Mouse (Mus musculus): ENCODE measurements at regions not wholly inside any gene's neighbourhood (a gene's known extent, or its start where the extent isn't known, plus 50 kb on each side); places are given as distances from the start of the nearest gene placed in this dataset.

DNA sequence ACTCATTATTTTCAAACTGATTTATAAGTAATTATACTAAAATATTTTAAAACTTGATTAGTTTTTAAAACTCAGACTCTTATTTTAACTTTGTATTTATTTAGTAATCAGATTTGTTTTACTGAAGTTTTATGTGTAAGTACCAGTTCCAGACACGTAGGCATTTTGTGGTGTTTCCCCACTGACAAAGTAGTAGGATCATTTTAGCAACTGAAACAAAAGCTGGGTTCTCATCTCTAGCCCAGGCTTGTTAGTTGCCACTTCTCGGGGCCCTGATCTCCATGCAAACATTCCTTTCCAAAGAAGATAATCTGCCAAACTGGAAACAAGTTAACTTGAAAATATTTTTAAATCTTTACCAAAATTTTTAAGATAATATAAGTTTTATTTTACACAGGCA is 54.3 kb upstream of the 1700066M21Rik start:
- no peak overlapping the region for H3K27ac ChIP-seq
- no peak overlapping the region for H3K4me3 ChIP-seq
- TF ChIP-seq CTCF (conservative IDR thresholded peaks at IDR 0.05), result no peak
- DNase-seq (ENCODE audit: low spot score in 2 of 2), result no peak

DNA sequence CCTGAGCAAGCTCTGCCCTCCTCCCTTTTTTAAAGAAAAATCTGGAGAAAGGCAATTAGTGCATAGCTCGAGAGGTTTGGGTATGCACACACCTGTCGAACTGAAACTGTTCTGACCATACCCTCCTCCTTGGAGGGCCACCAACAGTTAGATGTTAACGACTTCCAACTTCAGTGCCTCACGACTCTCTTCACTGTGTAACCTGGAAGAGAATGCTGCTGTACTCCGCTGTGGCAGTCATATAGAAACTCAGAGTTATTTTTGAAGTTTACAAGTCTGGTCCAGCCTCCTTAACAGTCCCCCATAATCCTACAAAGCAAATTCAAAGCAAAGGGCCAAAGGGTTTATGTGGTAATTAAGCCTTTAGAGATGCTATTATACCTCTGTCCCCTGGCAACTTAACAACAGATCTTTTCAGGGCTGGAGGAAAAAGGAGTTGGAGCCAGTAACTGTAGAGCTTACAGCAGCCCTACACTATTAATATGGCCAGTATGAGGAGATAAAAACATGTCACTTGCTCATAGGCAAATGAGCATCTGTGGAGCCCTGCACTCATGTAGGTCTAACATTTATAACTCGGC is 51.7 kb upstream of the 1700066M21Rik start:
- no peak for TF ChIP-seq CTCF (conservative IDR thresholded peaks at IDR 0.05)
- H3K4me3 ChIP-seq, result no peak overlapping the region
- DNase-seq (ENCODE audit: low spot score in 2 of 2), result no peak

More for the DNA sequence above, 51.7 kb upstream of the 1700066M21Rik start:
- no peak overlapping the region for H3K27ac ChIP-seq
